Mouse (Mus musculus): Measurements from ENCODE around the gene Zbtb16. TPM values are rescaled to one million over a fixed set of nuclear protein-coding genes. Genes with fewer than 3 reads are reported as not detected.
A peak's percentile ranks its signal among the peaks of the same experiment; 100 is the strongest.

Gene Zbtb16
- polyA plus RNA-seq, 1 experiment from 2014 or later = 7.4 TPM

GRCm38 (mm10) chr9:48719619-48720018, 116.4 kb downstream of the Zbtb16 start:
- Histone ChIP-seq H3K4me2 (no peak overlapping the region), H3K4me1 (replicated peaks) (peaks cover 36% of the 10 kb centered on the region), H3K27ac (replicated peaks) (peak overlapping the region; percentile 65; the same call in 1 of the 2 replicates), H3K27me3 (0 out of 2 replicates have a peak, but pooled peaks cover 3% of the 10 kb centered on the region), H3K9ac (no peak overlapping the region), H3K4me3 (no peak overlapping the region), H3K36me3 (no peaks in the 10 kb centered on the region), H3K9me3 (no peaks in the 10 kb centered on the region)
- WGBS = 86% methylated on average over 4 of the region's 4 CpGs
- ATAC-seq (ENCODE audit: low read depth) = no peak

GRCm38 (mm10) chr9:48716549-48716948, 119.5 kb downstream of the Zbtb16 start:
- H3K4me2 ChIP-seq = no peak overlapping the region
- H3K27me3 ChIP-seq = 0 out of 2 replicates have a peak, but pooled peaks cover under 1% of the 10 kb centered on the region
- no peak overlapping the region for H3K27ac ChIP-seq (replicated peaks)
- no peak overlapping the region for H3K4me3 ChIP-seq
- H3K9me3 ChIP-seq = no peaks in the 10 kb centered on the region
- H3K36me3 ChIP-seq = no peaks in the 10 kb centered on the region
- H3K9ac ChIP-seq = no peak overlapping the region
- ATAC-seq (ENCODE audit: low read depth) = no peak
- 93% methylated on average over 8 of the region's 8 CpGs for whole genome bisulfite sequencing
- peaks cover 21% of the 10 kb centered on the region for H3K4me1 ChIP-seq (replicated peaks)

- H3K9me3 ChIP-seq = no peaks in the 10 kb centered on the region
- H3K4me2 ChIP-seq = no peak overlapping the region
- WGBS = 89% methylated on average over 8 of the region's 8 CpGs
- no peak overlapping the region for H3K27ac ChIP-seq (replicated peaks)
- no peak for ATAC-seq (ENCODE audit: low read depth)
- H3K4me1 ChIP-seq (replicated peaks) = peaks cover 24% of the 10 kb centered on the region
- no peak overlapping the region for H3K4me3 ChIP-seq
- H3K9ac ChIP-seq = no peak overlapping the region
- H3K27me3 ChIP-seq = no peaks in the 10 kb centered on the region
- H3K36me3 ChIP-seq = no peaks in the 10 kb centered on the region
Observed at GRCm38 (mm10) chr9:48715042-48715441, 121.0 kb downstream of the Zbtb16 start.

GRCm38 (mm10) chr9:48713779-48714178, 122.2 kb downstream of the Zbtb16 start:
- no peaks in the 10 kb centered on the region for H3K9me3 ChIP-seq
- no peak overlapping the region for H3K4me2 ChIP-seq
- no peaks in the 10 kb centered on the region for H3K27me3 ChIP-seq
- WGBS = 89% methylated on average over 8 of the region's 8 CpGs
- H3K27ac ChIP-seq (replicated peaks) = no peak overlapping the region
- H3K4me3 ChIP-seq = no peak overlapping the region
- no peak overlapping the region for H3K9ac ChIP-seq
- ATAC-seq (ENCODE audit: low read depth) = no peak
- peaks cover 19% of the 10 kb centered on the region for H3K4me1 ChIP-seq (replicated peaks)
- no peaks in the 10 kb centered on the region for H3K36me3 ChIP-seq

GRCm38 (mm10) chr9:48712985-48713765, 122.8 kb downstream of the Zbtb16 start:
- no peak for ATAC-seq (ENCODE audit: low read depth)
- no peak overlapping the region for H3K4me3 ChIP-seq
- 88% methylated on average over 13 of the region's 13 CpGs for WGBS
- H3K36me3 ChIP-seq = no peaks in the 10 kb centered on the region
- H3K4me1 ChIP-seq (replicated peaks) = peaks cover 19% of the 10 kb centered on the region
- H3K27me3 ChIP-seq = 0 out of 2 replicates have a peak, but pooled peaks cover 2% of the 10 kb centered on the region
- H3K4me2 ChIP-seq = no peak overlapping the region
- H3K9me3 ChIP-seq = no peaks in the 10 kb centered on the region
- H3K9ac ChIP-seq = no peak overlapping the region
- H3K27ac ChIP-seq (replicated peaks) = no peak overlapping the region

- 80% methylated on average over 5 of the region's 5 CpGs for WGBS
- H3K4me1 ChIP-seq (replicated peaks) = peaks cover 28% of the 10 kb centered on the region
- no peaks in the 10 kb centered on the region for H3K9me3 ChIP-seq
- H3K36me3 ChIP-seq = no peaks in the 10 kb centered on the region
- H3K27me3 ChIP-seq = 0 out of 2 replicates have a peak, but pooled peaks cover 2% of the 10 kb centered on the region
- no peak overlapping the region for H3K9ac ChIP-seq
- H3K4me3 ChIP-seq = no peak overlapping the region
- no peak overlapping the region for H3K4me2 ChIP-seq
- no peak overlapping the region for H3K27ac ChIP-seq (replicated peaks)
- ATAC-seq (ENCODE audit: low read depth) = no peak; the same call in 1 of the 2 replicates
Observed at GRCm38 (mm10) chr9:48711826-48712225, 124.2 kb downstream of the Zbtb16 start.

GRCm38 (mm10) chr9:48711296-48711781, 124.7 kb downstream of the Zbtb16 start:
- Histone ChIP-seq H3K27me3 (0 out of 2 replicates have a peak, but pooled peaks cover 2% of the 10 kb centered on the region), H3K9me3 (no peaks in the 10 kb centered on the region), H3K4me2 (no peak overlapping the region), H3K27ac (replicated peaks) (no peak overlapping the region), H3K9ac (no peak overlapping the region), H3K4me1 (replicated peaks) (peaks cover 30% of the 10 kb centered on the region), H3K36me3 (no peaks in the 10 kb centered on the region), H3K4me3 (no peak overlapping the region)
- WGBS = 39% methylated on average over 9 of the region's 9 CpGs
- no peak for ATAC-seq (ENCODE audit: low read depth)

GRCm38 (mm10) chr9:48710355-48711295, 125.4 kb downstream of the Zbtb16 start:
- H3K4me1 ChIP-seq (replicated peaks) = peaks cover 30% of the 10 kb centered on the region
- H3K27me3 ChIP-seq = 0 out of 2 replicates have a peak, but pooled peaks cover 2% of the 10 kb centered on the region
- no peak overlapping the region for H3K4me3 ChIP-seq
- 27% methylated on average over 17 of the region's 17 CpGs for WGBS
- no peak overlapping the region for H3K4me2 ChIP-seq
- no peak overlapping the region for H3K27ac ChIP-seq (replicated peaks)
- no peak for ATAC-seq (ENCODE audit: low read depth)
- no peaks in the 10 kb centered on the region for H3K9me3 ChIP-seq
- no peaks in the 10 kb centered on the region for H3K36me3 ChIP-seq
- H3K9ac ChIP-seq = no peak overlapping the region

GRCm38 (mm10) chr9:48707824-48708229, 128.2 kb downstream of the Zbtb16 start:
- Histone ChIP-seq H3K9ac (no peak overlapping the region), H3K9me3 (no peaks in the 10 kb centered on the region), H3K36me3 (no peaks in the 10 kb centered on the region), H3K4me1 (replicated peaks) (peaks cover 41% of the 10 kb centered on the region), H3K4me2 (no peak overlapping the region), H3K27ac (replicated peaks) (no peak overlapping the region), H3K27me3 (0 out of 2 replicates have a peak, but pooled peaks cover 2% of the 10 kb centered on the region), H3K4me3 (no peak overlapping the region)
- WGBS = 92% methylated on average over 6 of the region's 6 CpGs
- ATAC-seq (ENCODE audit: low read depth) = no peak

GRCm38 (mm10) chr9:48707134-48707823, 128.7 kb downstream of the Zbtb16 start:
- Histone ChIP-seq H3K4me3 (no peak overlapping the region), H3K27me3 (0 out of 2 replicates have a peak, but pooled peaks cover 2% of the 10 kb centered on the region), H3K9ac (no peak overlapping the region), H3K27ac (replicated peaks) (no peak overlapping the region), H3K4me2 (no peak overlapping the region), H3K36me3 (no peaks in the 10 kb centered on the region), H3K9me3 (no peaks in the 10 kb centered on the region), H3K4me1 (replicated peaks) (peaks cover 41% of the 10 kb centered on the region)
- no peak for ATAC-seq (ENCODE audit: low read depth)
- 60% methylated on average over 14 of the region's 14 CpGs for whole genome bisulfite sequencing

- H3K4me1 ChIP-seq (replicated peaks) = peaks cover 34% of the 10 kb centered on the region
- 55% methylated on average over 4 of the region's 4 CpGs for WGBS
- no peak overlapping the region for H3K9ac ChIP-seq
- H3K27me3 ChIP-seq = no peaks in the 10 kb centered on the region
- H3K27ac ChIP-seq (replicated peaks) = peak overlapping the region; percentile 46; the same call in 1 of the 2 replicates
- H3K4me2 ChIP-seq = no peak overlapping the region
- H3K9me3 ChIP-seq = no peaks in the 10 kb centered on the region
- no peak overlapping the region for H3K4me3 ChIP-seq
- ATAC-seq (ENCODE audit: low read depth) = no peak
- no peaks in the 10 kb centered on the region for H3K36me3 ChIP-seq
Observed at GRCm38 (mm10) chr9:48701296-48701695, 134.7 kb downstream of the Zbtb16 start.
